Mouse (Mus musculus) kidney, postnatal 0 days (tissue): ENCODE results near the gene Gm42517. TPM values are rescaled to one million over a fixed set of nuclear protein-coding genes. Genes with fewer than 3 reads are reported as not detected.

ENCODE experiments used
- ATAC-seq: fragments of 200-750 bp; cut with Nextera tagmentation; replicated peaks from 2 replicates; pipeline ENCODE4 v1.8.0; 2017; ENCODE audit warnings: low read depth, moderate number of reproducible peaks, moderate TSS enrichment, moderate library complexity; ENCODE audit not compliant: low FRiP score
- DNase-seq: peaks from one replicate; pipeline ENCODE4 v3.0.0-alpha.2; 2016; ENCODE audit warnings: low spot score
- H3K27ac ChIP-seq: fragments of 300-500 bp; sonication (generic); 2 replicates; pipeline ENCODE4 v1.5.1; 2014; ENCODE audit warnings: mild to moderate bottlenecking
- H3K27me3 ChIP-seq: fragments of 300-500 bp; sonication (generic); 2 replicates; pipeline ENCODE4 v1.6.1; 2014; ENCODE audit warnings: low read length, mixed read lengths; ENCODE audit not compliant: insufficient read depth
- H3K36me3 ChIP-seq: fragments of 300-500 bp; sonication (generic); 2 replicates; pipeline ENCODE4 v1.6.1; 2014; ENCODE audit warnings: low read length, mixed read lengths; ENCODE audit not compliant: insufficient read depth
- H3K4me1 ChIP-seq: fragments of 300-500 bp; sonication (generic); replicated peaks from 2 replicates; pipeline ENCODE4 v1.6.1; 2014; ENCODE audit warnings: antibody characterized with exemption, low read length, mixed read lengths; ENCODE audit not compliant: insufficient read depth
- H3K4me2 ChIP-seq: fragments of 300-500 bp; sonication (generic); 2 replicates; pipeline ENCODE4 v1.6.1; 2014; ENCODE audit warnings: mild to moderate bottlenecking, low read length, moderate library complexity, mixed read lengths
- H3K4me3 ChIP-seq: fragments of 300-500 bp; sonication (generic); replicated peaks from 2 replicates; pipeline ENCODE4 v1.5.1; 2014; ENCODE audit warnings: low read depth, low read length
- H3K9ac ChIP-seq: fragments of 300-500 bp; sonication (generic); 2 replicates; pipeline ENCODE4 v1.6.1; 2014; ENCODE audit warnings: low read depth, low read length
- H3K9me3 ChIP-seq: fragments of 300-500 bp; sonication (generic); replicated peaks from 2 replicates; pipeline ENCODE4 v1.6.1; 2016; ENCODE audit warnings: low read length, inconsistent platforms, mixed read lengths
- CTCF ChIP-seq: IDR thresholded peaks from 2 replicates; pipeline ENCODE4 v1.5.1; 2016; ENCODE audit warnings: antibody characterized with exemption, low read depth, mild to moderate bottlenecking, moderate library complexity
- WGBS: fragments of 180-500 bp; shearing (Covaris S2); extraction: QIAGEN DNeasy Blood & Tissue Kit; methylation state at CpG from one replicate; pipeline ENCODE4 v1.1.7; 2014; 5-methylcytosine and 5-hydroxymethylcytosine counted together
- polyA plus RNA-seq: library from polyadenylated mRNA; unstranded; fragments of >200 nt; fragmentation: Nextera tagmentation; extraction: Ambion mirVana; gene quantifications from 2 replicates; pipeline ENCODE4 v1.2.1, GENCODE M21; 2015

Gene Gm42517
- polyA plus RNA-seq = 0.09 and 0.11 TPM in 2 replicates

DNA sequence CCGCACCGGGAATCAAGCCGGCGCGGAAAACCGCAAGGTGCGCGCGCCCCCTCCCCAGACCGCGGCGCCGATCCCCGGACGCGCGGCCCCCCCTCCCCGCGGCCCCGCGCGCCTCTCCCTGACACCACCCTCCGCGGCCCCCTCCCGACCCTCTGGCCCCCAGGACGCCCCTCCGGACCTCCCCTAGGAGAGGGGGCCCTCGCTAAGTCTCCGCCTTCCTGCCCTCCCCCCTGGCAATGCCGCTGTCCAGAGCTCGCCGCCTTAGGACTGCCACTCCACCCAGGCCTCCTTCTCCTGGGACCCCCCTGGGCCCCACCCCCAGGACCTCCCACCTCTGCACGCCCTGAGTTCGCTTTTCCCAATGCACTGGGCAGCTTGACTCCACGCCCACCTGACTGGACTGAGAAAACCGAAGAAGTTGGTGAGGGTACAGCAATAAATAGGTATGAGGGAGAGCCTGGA lies at the start of gene Gm42517:
TSS of gene Gm42517 (minus strand) at position 52 of the 462 bp plus-strand sequence.
- WGBS = 0% methylated on average over 15 of the region's 36 CpGs

DNA sequence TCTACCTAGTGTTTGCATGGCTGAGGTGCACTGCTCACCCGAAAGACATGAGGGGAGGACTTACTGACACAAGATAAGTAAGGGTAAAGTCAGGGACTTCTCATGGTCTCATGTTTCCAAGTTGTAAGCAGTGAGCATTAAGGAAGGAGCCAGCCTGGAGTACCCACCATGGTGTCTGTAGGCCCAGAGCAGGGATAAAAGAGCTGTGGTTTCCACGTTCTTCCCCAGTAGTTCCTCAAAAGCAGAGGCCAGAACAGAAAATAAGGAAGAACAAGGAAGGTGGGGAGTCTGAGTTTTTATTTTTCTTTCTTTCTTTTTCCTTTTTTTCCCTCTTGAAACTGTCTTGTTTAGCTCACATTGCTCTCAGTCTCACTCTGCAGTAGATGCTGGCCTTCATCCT lies 47.0 kb upstream of the Gm42517 start:
- no peak overlapping the region for H3K4me3 ChIP-seq
- H3K4me1 ChIP-seq = no peaks in the 10 kb centered on the region
- DNase-seq = no peak
- H3K27ac ChIP-seq = no peak overlapping the region
- TF ChIP-seq CTCF = no peak
- H3K27me3 ChIP-seq = no peaks in the 10 kb centered on the region
- no peak overlapping the region for H3K4me2 ChIP-seq
- ATAC-seq = no peak
- H3K9ac ChIP-seq = no peak overlapping the region
- no peaks in the 10 kb centered on the region for H3K36me3 ChIP-seq
- WGBS = 60% methylated on average over 2 of the region's 2 CpGs
- H3K9me3 ChIP-seq = no peaks in the 10 kb centered on the region

More for the DNA sequence above, at the start of gene Gm42517:
- peak within 1 kb of the TSS; percentile 94 for H3K4me2 ChIP-seq
- H3K9ac ChIP-seq = peak within 1 kb of the TSS; percentile 49
- peak within 1 kb of the TSS; percentile 48 for H3K4me3 ChIP-seq
- H3K27me3 ChIP-seq = peaks cover 86% of the 10 kb centered on the region
- 0 out of 2 replicates have a peak, but pooled peaks have one; percentile 34 for ATAC-seq
- no peaks in the 10 kb centered on the region for H3K36me3 ChIP-seq
- peak; percentile 2 for DNase-seq
- H3K9me3 ChIP-seq = no peaks in the 10 kb centered on the region
- peaks cover 29% of the 10 kb centered on the region for H3K4me1 ChIP-seq
- H3K27ac ChIP-seq = no peak within 1 kb of the TSS
- no peak for TF ChIP-seq CTCF

DNA sequence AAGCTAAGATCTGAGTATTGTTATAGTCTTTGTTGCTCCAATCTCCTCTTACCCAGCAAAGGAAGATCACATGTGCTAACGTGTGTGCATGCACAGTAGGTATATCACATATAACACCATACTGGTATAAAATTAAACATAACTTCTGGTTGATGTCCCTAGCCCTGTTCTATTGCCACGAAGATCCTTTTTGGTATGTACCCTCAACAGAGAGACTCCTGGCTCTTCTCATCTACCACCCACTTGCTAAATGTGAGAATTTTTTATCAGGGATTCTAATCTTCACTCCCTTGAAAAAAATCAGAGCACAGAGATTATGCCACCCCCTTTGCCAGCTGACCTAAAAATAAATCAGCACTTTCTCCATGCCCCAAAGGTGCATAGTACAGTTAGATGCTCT lies 39.3 kb upstream of the Gm42517 start:
- Histone ChIP-seq H3K4me3 (no peak overlapping the region), H3K36me3 (no peaks in the 10 kb centered on the region), H3K27me3 (no peaks in the 10 kb centered on the region), H3K4me2 (no peak overlapping the region), H3K27ac (no peak overlapping the region), H3K4me1 (no peaks in the 10 kb centered on the region), H3K9me3 (no peaks in the 10 kb centered on the region), H3K9ac (no peak overlapping the region)
- TF ChIP-seq CTCF = no peak
- 87% methylated on average over 2 of the region's 2 CpGs for WGBS
- DNase-seq = no peak
- no peak for ATAC-seq

DNA sequence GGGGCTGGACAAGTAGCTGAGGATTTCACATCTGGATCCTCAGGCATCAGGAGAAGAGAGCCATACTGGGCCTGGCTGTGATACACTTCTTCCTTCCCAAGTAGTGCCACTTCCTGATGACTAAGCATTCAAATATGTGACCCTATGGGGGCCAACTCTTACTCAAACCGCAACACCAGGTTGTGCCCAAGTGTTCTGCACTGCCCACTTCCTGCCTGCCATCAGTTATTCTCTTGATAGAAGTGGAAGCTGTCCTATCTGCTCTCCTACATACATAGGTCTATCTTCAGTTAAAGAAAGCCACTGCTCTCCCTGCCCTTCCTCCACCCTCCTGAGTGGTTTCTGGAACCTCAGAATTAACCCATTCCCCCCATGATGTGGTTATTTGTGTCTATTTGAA lies 37.7 kb upstream of the Gm42517 start:
- H3K4me3 ChIP-seq = no peak overlapping the region
- 65% methylated on average over 1 of the region's 1 CpGs for WGBS
- no peak for TF ChIP-seq CTCF
- H3K9ac ChIP-seq = no peak overlapping the region
- H3K4me1 ChIP-seq = no peaks in the 10 kb centered on the region
- ATAC-seq (no peak), DNase-seq (no peak)
- no peak overlapping the region for H3K4me2 ChIP-seq
- H3K9me3 ChIP-seq = no peaks in the 10 kb centered on the region
- H3K36me3 ChIP-seq = no peaks in the 10 kb centered on the region
- H3K27me3 ChIP-seq = no peaks in the 10 kb centered on the region
- H3K27ac ChIP-seq = no peak overlapping the region

DNA sequence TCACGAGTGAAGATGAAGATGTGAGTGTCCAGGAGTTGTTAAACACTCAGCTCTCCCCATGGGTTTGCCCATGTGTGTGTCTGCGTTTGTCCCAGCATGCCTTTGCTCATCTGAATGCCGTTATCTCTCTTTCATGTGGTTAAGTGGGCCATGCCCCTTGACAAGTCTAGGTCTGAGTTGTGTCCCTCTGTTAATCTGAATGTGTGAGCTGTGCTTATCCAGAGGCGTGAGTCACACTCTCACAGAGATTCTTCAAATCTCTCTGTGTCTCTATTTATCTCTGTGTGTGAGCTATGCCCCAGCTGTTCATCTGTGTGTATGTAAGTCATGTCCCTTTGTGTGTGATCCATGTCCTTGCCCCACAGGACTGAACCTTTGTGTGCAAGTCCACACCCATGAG lies 35.7 kb upstream of the Gm42517 start:
- Histone ChIP-seq H3K4me2 (no peak overlapping the region), H3K4me3 (no peak overlapping the region), H3K9me3 (no peaks in the 10 kb centered on the region), H3K27me3 (no peaks in the 10 kb centered on the region), H3K9ac (no peak overlapping the region), H3K36me3 (no peaks in the 10 kb centered on the region), H3K4me1 (no peaks in the 10 kb centered on the region), H3K27ac (no peak overlapping the region)
- no peak for DNase-seq
- no peak for TF ChIP-seq CTCF
- 83% methylated on average over 4 of the region's 4 CpGs for WGBS
- ATAC-seq = no peak

DNA sequence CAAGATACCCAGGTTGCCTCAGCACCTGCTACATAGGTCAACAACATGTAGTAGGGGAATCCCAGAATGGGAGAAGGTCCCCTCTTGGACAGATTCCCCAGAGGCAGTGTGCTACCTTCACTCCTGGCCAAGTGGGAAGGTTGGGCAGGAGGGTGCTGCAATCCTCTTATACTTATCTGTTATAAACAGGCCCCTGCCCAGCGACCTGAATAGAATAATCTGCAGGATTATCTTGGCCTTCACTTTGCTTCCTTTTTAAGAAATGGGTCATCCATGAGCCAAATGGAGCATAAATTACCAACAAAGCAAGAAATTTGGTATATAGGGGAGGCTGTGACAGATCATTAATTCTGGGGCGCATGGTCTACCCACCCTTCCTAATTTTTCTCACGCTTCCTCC lies 22.0 kb upstream of the Gm42517 start:
- H3K9me3 ChIP-seq = no peaks in the 10 kb centered on the region
- no peaks in the 10 kb centered on the region for H3K4me1 ChIP-seq
- H3K9ac ChIP-seq = no peak overlapping the region
- H3K27me3 ChIP-seq = no peaks in the 10 kb centered on the region
- H3K4me2 ChIP-seq = no peak overlapping the region
- no peak overlapping the region for H3K4me3 ChIP-seq
- DNase-seq = no peak
- H3K36me3 ChIP-seq = no peaks in the 10 kb centered on the region
- no peak for ATAC-seq
- no peak for TF ChIP-seq CTCF
- WGBS = 58% methylated on average over 3 of the region's 3 CpGs
- no peak overlapping the region for H3K27ac ChIP-seq

DNA sequence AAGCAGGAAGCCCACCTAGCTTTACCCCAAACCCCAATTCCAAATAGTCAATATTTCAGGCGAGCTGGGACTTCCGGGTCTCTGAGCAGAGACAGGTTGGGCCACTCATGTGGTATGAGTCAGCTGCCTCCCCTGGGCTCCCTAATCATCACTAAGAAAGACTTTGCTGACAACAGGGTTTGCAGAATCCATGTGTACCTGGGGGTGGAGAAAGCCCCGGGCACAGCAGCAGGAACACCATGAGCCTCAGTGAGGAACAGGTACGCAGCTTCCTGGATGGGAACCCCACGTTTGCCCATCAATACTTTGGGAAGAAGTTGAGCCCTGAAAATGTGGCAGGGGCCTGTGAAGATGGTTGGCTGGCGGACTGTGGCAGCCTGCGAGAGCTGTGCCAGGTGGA lies 20.5 kb upstream of the Gm42517 start, which contains the start of gene Pde6b:
TSS of gene Pde6b (plus strand) at position 191 of the 400 bp plus-strand sequence.
- ATAC-seq (no peak), DNase-seq (no peak)
- no peak within 1 kb of the TSS for H3K4me3 ChIP-seq
- H3K36me3 ChIP-seq = no peaks in the 10 kb centered on the region
- no peak within 1 kb of the TSS for H3K4me2 ChIP-seq
- no peak within 1 kb of the TSS for H3K27ac ChIP-seq
- TF ChIP-seq CTCF = no peak
- H3K9me3 ChIP-seq = no peaks in the 10 kb centered on the region
- H3K4me1 ChIP-seq = no peaks in the 10 kb centered on the region
- no peak within 1 kb of the TSS for H3K9ac ChIP-seq
- 78% methylated on average over 7 of the region's 7 CpGs for WGBS
- H3K27me3 ChIP-seq = no peaks in the 10 kb centered on the region
